Mouse (Mus musculus): Measurements from ENCODE around the gene Pros1.

DNA sequence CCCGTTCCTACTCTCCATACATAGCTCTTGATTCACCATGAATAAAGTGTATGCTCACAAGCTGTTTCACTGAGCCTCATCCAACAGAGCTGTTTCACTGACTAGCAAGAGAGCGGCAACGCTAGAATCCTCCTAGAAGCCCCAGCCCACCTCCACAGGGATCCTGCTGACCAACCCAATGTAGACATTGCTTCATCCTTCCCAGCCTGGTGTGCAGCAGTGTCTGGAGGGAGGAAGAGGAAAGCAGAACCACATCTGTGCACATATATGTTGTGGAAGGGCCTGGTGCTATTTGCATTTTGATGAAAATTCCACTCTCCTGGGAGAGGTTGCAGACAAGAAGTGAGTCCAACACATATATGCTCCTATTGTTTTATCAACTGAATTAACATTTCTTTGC is 49.5 kb upstream of the Pros1 start:
- no peak for TF ChIP-seq CTCF (IDR thresholded peaks at IDR 0.05; ENCODE audit: low read depth, low read length)
- no peak for TF ChIP-seq GATA1 (IDR thresholded peaks at IDR 0.05; ENCODE audit: borderline replicate concordance, low read length)
- no peak for TF ChIP-seq GATA2 (IDR thresholded peaks at IDR 0.05; ENCODE audit: borderline replicate concordance, low read depth, low read length)
- no peak for TF ChIP-seq POLR2AphosphoS5 (IDR thresholded peaks at IDR 0.05; ENCODE audit: insufficient replicate concordance, low read depth, low read length)

Measured in G1E (cell line).